ENCODE assay signal across 37 mouse cellular contexts in genomic region chr7:24973902-24974301, GRCm38 (mm10). TPM values are rescaled to one million over a fixed set of nuclear protein-coding genes. Genes with fewer than 3 reads are reported as not detected.
"Had no signal": no experiment of that assay in that cellular context is flagged by ENCODE, and none has a peak within 500 bp of the region (broad histone marks: within the 10 kb centered on the region; RNA-seq: fewer than 3 reads in every experiment).

No protein-coding gene starts in this region.

- DNase-seq: gastrocnemius, postnatal 14 days; gastrocnemius, postnatal 36 days; heart, adult 11 months; heart, adult 2 months; heart, postnatal 14 days; heart, postnatal 36 days; kidney, adult 18-20 months; kidney, postnatal 14 days; kidney, postnatal 4 days; liver; liver, embryonic 13.5 days; liver, postnatal 0 days had no signal

- H3K27me3 ChIP-seq: heart, embryonic 15.5 days; hindbrain, embryonic 13.5 days; hindbrain, embryonic 15.5 days; intestine, embryonic 15.5 days; kidney, embryonic 15.5 days; liver, embryonic 13.5 days; liver, embryonic 15.5 days had no signal

- H3K4me2 ChIP-seq: heart, embryonic 11.5 days; heart, embryonic 13.5 days; heart, embryonic 15.5 days; hindbrain, embryonic 13.5 days; hindbrain, embryonic 15.5 days; intestine, embryonic 15.5 days; kidney, embryonic 15.5 days; limb, embryonic 12.5 days; liver, embryonic 11.5 days; liver, embryonic 13.5 days; liver, embryonic 15.5 days had no signal

- H3K9ac ChIP-seq: heart, embryonic 15.5 days; hindbrain, embryonic 13.5 days; hindbrain, embryonic 15.5 days; intestine, embryonic 15.5 days; kidney, embryonic 15.5 days; limb, embryonic 12.5 days; liver, embryonic 13.5 days; liver, embryonic 15.5 days; liver, postnatal 0 days had no signal

- ATAC-seq: inflammation-experienced regulatory T-cells, adult 6 months; intestine, embryonic 15.5 days; intestine, postnatal 0 days; liver, postnatal 0 days had no signal

- H3K9me3 ChIP-seq: heart, embryonic 13.5 days; heart, embryonic 15.5 days; hindbrain, embryonic 13.5 days; hindbrain, embryonic 15.5 days; intestine, embryonic 15.5 days; kidney, embryonic 15.5 days; limb, embryonic 10.5 days; limb, embryonic 12.5 days; liver, embryonic 13.5 days; liver, embryonic 15.5 days had no signal

- H3K27ac ChIP-seq: heart, adult 2 months; heart, embryonic 13.5 days; heart, embryonic 15.5 days; hindbrain, embryonic 13.5 days; hindbrain, embryonic 15.5 days; intestine, embryonic 15.5 days; kidney, embryonic 15.5 days; kidney, postnatal 0 days; layer of hippocampus, adult 2 months; left cerebral cortex, adult 2 months; limb, embryonic 10.5 days; limb, embryonic 12.5 days; liver, embryonic 13.5 days; liver, embryonic 15.5 days had no signal

- H3K4me3 ChIP-seq: heart, adult 2 months; heart, embryonic 13.5 days; heart, embryonic 15.5 days; hindbrain, embryonic 13.5 days; hindbrain, embryonic 15.5 days; intestine, embryonic 15.5 days; kidney, embryonic 15.5 days; layer of hippocampus, adult 2 months; left cerebral cortex, adult 2 months; limb, embryonic 10.5 days; limb, embryonic 12.5 days; liver, embryonic 13.5 days; liver, embryonic 15.5 days had no signal

RNA-seq across cellular contexts. Expression of gene Gm4881, which starts 29.6 kb away (rescaled TPM):
- total RNA-seq: gastrocnemius, adult 18-20 months; gastrocnemius, adult 8-10 months; gastrocnemius, postnatal 14 days; gastrocnemius, postnatal 36 days; heart, adult 2 months; heart, postnatal 14 days; heart, postnatal 36 days; hematopoietic stem cell, adult 5-6 weeks; layer of hippocampus, adult 2 months; layer of hippocampus, postnatal 10 days; layer of hippocampus, postnatal 25 days; left cerebral cortex, adult 2 months; left cerebral cortex, postnatal 14 days; left cerebral cortex, postnatal 36 days had no signal
- polyA plus RNA-seq: gonadal fat pad, adult 2 months; heart, adult 2 months; heart, embryonic 11.5 days; heart, embryonic 13.5 days; heart, embryonic 15.5 days; heart, postnatal 0 days; inflammation-experienced regulatory T-cells, adult 6 months; intestine, embryonic 15.5 days; intestine, postnatal 0 days; kidney, embryonic 15.5 days; kidney, postnatal 0 days; limb, embryonic 10.5 days; limb, embryonic 12.5 days; liver, embryonic 11.5 days; liver, embryonic 13.5 days; liver, embryonic 15.5 days; liver, postnatal 0 days had no signal
